Mouse (Mus musculus) forebrain, postnatal 0 days (tissue): ENCODE measurements around the gene Tsc22d4. TPM values are rescaled to one million over a fixed set of nuclear protein-coding genes. Genes with fewer than 3 reads are reported as not detected.

Experiments used
- ATAC-seq: fragments of 200-750 bp; cut with Nextera tagmentation; 2 replicates; pipeline ENCODE4 v1.8.0; 2017; ENCODE audit warnings: mild to moderate bottlenecking, moderate library complexity
- DNase-seq: peaks from one replicate; pipeline ENCODE4 v3.0.0-alpha.2; 2015
- H3K27ac ChIP-seq: fragments of 300-500 bp; sonication (generic); 2 replicates; pipeline ENCODE4 v1.5.1; 2014; ENCODE audit warnings: low read depth, mild to moderate bottlenecking, antibody characterized with exemption, low read length, moderate library complexity, mixed read lengths
- H3K27me3 ChIP-seq: fragments of 300-500 bp; sonication (generic); 2 replicates; pipeline ENCODE4 v1.6.1; 2014; ENCODE audit warnings: mild to moderate bottlenecking, low read length, mixed read lengths; ENCODE audit not compliant: insufficient read depth
- H3K36me3 ChIP-seq: fragments of 300-500 bp; sonication (generic); 2 replicates; pipeline ENCODE4 v1.6.1; 2014; ENCODE audit warnings: mild to moderate bottlenecking, moderate library complexity; ENCODE audit not compliant: insufficient read depth
- H3K4me1 ChIP-seq: fragments of 300-500 bp; sonication (generic); 2 replicates; pipeline ENCODE4 v1.6.1; 2014; ENCODE audit warnings: antibody characterized with exemption; ENCODE audit not compliant: insufficient read depth
- H3K4me2 ChIP-seq: fragments of 300-500 bp; sonication (generic); 2 replicates; pipeline ENCODE4 v1.6.1; 2014; ENCODE audit warnings: low read depth, mild to moderate bottlenecking, moderate library complexity
- H3K4me3 ChIP-seq: fragments of 300-500 bp; sonication (generic); 2 replicates; pipeline ENCODE4 v1.5.1; 2014; ENCODE audit warnings: low read depth, low read length, mixed read lengths
- H3K9ac ChIP-seq: fragments of 300-500 bp; sonication (generic); 2 replicates; pipeline ENCODE4 v1.6.1; 2014; ENCODE audit warnings: mild to moderate bottlenecking
- H3K9me3 ChIP-seq: fragments of 300-500 bp; sonication (generic); 2 replicates; pipeline ENCODE4 v1.6.1; 2016; ENCODE audit warnings: low read length
- CTCF ChIP-seq: sonication (generic); IDR thresholded peaks from 2 replicates; pipeline ENCODE4 v1.5.1; 2016; ENCODE audit warnings: antibody characterized with exemption, control low read depth, low read depth
- WGBS: fragments of 180-500 bp; shearing (Covaris S2); extraction: QIAGEN DNeasy Blood & Tissue Kit; methylation state at CpG from one replicate; pipeline ENCODE4 v1.1.7; 2014; 5-methylcytosine and 5-hydroxymethylcytosine counted together
- polyA plus RNA-seq: library from polyadenylated mRNA; unstranded; fragments of >200 nt; fragmentation: Nextera tagmentation; extraction: Ambion mirVana; gene quantifications from 2 replicates; pipeline ENCODE4 v1.2.1, GENCODE M21; 2015
- total RNA-seq: library from RNA; depleted of rRNA; stranded (reverse); fragments of >200 nt; gene quantifications from 2 replicates; pipeline ENCODE4 v1.2.3, GENCODE M21; 2014

The Tsc22d4 gene
- total and polyA plus RNA-seq, 2 experiments from 2014 or later, result 120 to 134 TPM

DNA sequence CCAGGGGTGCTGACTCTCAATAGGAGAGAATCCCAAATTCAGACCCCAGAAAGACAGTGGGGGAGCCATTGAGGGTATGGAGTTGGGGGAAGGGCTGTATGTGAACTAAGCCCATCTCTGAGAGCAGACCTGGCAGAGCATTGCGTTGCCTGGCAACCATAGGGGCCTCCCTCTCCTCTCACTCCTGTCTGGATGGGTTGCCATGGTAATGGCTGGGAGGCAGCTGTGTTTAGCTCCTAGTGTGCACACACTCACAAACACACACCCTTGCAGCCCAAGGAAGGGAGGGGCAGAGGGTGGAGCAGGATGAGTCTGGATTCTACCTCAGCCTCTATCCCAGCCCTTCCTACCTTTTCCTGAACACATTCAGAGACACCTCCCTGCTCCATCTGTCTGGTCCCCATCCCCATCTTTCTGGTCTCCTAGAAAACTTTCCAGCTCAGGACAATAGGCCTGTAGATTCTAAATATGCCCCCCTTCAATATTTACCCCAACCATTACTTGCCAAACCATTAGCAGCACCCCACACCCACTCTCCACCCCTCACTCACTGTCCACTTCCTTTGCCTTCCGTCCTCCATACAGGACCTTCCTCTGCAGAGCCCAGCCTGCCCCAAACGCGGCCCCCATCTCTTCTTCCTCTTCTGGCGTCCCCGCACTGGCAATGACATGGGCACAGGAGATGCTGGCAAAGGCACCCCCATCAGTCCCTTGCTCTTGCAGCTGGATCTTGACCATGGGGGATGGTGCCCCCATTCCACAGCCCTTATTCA is 11.1 kb upstream of the Tsc22d4 start:
- Histone ChIP-seq H3K27me3 (no peaks in the 10 kb centered on the region), H3K9ac (peak overlapping the region; percentile 43), H3K4me3 (peak overlapping the region; percentile 19), H3K9me3 (no peaks in the 10 kb centered on the region), H3K27ac (peak overlapping the region; percentile 95), H3K4me2 (peak overlapping the region; percentile 53), H3K36me3 (peaks cover 49% of the 10 kb centered on the region), H3K4me1 (peaks cover 37% of the 10 kb centered on the region)
- peak; percentile 98 for ATAC-seq
- 23% methylated on average over 6 of the region's 6 CpGs for WGBS
- DNase-seq, result peak; percentile 97
- peak; percentile 34 for TF ChIP-seq CTCF

DNA sequence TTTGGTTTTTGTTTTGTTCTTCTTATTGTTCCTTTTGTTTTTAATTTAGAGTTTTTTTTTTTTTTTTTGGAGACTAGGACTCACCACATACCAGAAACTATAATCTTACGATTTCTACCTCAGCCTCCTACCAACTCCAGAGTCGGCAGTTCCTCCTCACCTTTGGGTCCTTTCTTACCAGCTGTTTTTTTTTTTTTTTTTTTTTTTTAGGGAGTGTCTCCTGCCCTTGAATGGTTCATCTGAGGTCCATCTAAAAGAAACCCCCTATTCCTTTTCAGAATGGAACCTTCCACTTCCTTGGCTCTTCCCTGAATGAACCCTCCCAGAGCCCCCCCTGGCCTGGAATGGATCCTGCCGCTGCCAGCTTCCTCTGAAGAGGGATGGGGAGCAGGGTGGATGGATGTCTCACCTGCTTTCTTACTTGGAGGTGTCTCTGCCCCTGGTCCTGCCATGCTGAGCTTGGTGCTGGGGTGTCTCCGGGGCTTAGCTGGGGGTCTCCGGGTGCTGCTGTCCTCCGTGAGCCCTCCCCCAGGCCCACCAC is 8.1 kb upstream of the Tsc22d4 start:
- TF ChIP-seq CTCF, result no peak
- H3K4me1 ChIP-seq, result peaks cover 41% of the 10 kb centered on the region
- no peaks in the 10 kb centered on the region for H3K9me3 ChIP-seq
- H3K9ac ChIP-seq, result peak overlapping the region; percentile 80
- DNase-seq, result peak; percentile 63
- H3K27ac ChIP-seq, result peak overlapping the region; percentile 40
- H3K36me3 ChIP-seq, result peaks cover 32% of the 10 kb centered on the region
- WGBS, result 78% methylated on average over 6 of the region's 6 CpGs
- no peaks in the 10 kb centered on the region for H3K27me3 ChIP-seq
- no peak overlapping the region for H3K4me3 ChIP-seq
- peak overlapping the region; percentile 90 for H3K4me2 ChIP-seq
- no peak for ATAC-seq

DNA sequence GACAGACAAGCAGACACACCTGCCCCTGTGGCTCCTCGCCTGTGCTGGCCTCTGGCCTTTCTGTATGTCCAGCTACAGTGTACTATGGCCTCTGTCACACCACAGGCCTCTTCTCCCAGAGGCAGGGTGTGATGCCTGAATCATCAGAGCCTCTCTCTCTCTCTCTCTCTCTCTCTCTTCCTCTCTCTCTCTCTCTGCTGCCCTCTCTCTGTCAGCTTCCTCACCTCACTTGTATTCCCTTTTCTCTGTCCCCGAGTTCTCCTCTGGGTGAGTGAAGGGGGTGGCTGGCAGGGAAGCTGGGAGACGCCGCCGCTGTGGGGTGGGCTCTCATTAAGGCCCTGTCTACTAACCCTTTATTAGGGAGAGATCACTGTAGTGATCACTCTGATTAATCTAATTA is 7.0 kb upstream of the Tsc22d4 start:
- peak overlapping the region; percentile 90 for H3K4me2 ChIP-seq
- peak overlapping the region; percentile 80 for H3K9ac ChIP-seq
- H3K27me3 ChIP-seq, result no peaks in the 10 kb centered on the region
- TF ChIP-seq CTCF, result peak; percentile 75
- 10% methylated on average over 5 of the region's 5 CpGs for WGBS
- ATAC-seq (no peak), DNase-seq (peak; percentile 66)
- peaks cover 24% of the 10 kb centered on the region for H3K36me3 ChIP-seq
- no peaks in the 10 kb centered on the region for H3K9me3 ChIP-seq
- peaks cover 34% of the 10 kb centered on the region for H3K4me1 ChIP-seq
- peak overlapping the region; percentile 74 for H3K4me3 ChIP-seq
- H3K27ac ChIP-seq, result 0 out of 2 replicates have a peak overlapping the region, but pooled peaks have one; percentile 84

DNA sequence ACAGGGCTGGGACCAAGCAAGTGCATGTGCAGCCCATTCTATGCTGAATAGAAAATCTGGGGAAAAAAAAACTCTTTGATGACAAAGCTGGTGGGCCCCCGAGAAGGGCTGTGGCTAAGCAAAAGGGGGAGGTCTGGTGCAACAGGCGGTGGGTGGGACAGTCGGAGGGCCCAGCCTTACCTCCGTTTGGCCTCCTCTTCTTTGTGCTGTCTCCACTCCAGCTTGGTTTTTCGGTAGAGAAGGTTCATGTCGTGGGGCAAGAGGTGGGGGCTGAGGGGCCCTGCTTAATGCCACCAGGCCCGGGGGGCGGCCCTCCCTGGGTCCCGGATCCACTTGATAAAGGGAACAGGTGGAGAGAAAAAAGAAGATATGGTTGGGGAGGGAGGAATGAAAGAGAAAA is 6.1 kb upstream of the Tsc22d4 start:
- Histone ChIP-seq H3K4me3 (peak overlapping the region; percentile 74), H3K4me1 (peaks cover 29% of the 10 kb centered on the region), H3K27ac (peak overlapping the region; percentile 84), H3K9me3 (no peaks in the 10 kb centered on the region), H3K36me3 (peaks cover 24% of the 10 kb centered on the region), H3K27me3 (no peaks in the 10 kb centered on the region), H3K9ac (peak overlapping the region; percentile 80), H3K4me2 (peak overlapping the region; percentile 90)
- no peak for TF ChIP-seq CTCF
- 22% methylated on average over 9 of the region's 9 CpGs for WGBS
- DNase-seq, result no peak
- no peak for ATAC-seq

DNA sequence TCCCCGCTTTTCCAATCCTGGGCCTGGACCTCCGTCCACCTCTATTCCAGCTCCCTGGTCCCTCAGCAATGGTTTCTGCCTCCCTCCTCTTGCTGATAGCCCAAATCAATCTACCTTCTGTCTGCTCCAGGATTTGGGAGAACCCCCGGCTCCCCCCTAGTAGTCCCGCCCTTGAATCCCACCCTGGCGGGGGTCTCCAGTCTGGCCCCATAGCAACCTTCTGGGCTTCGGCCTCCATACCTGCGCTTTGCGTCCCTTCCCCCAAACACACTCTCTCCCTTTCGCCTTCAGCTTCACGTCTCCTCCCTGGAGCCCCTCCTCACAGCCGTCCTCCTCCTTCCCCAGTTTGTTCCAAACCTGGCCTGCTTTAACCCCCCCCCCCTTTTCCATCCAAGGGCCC is 5.0 kb upstream of the Tsc22d4 start:
- peak overlapping the region; percentile 84 for H3K27ac ChIP-seq
- H3K4me2 ChIP-seq, result peak overlapping the region; percentile 90
- DNase-seq (peak; percentile 54), ATAC-seq (peak; percentile 3)
- 2% methylated on average over 11 of the region's 11 CpGs for WGBS
- H3K27me3 ChIP-seq, result no peaks in the 10 kb centered on the region
- no peaks in the 10 kb centered on the region for H3K9me3 ChIP-seq
- peak overlapping the region; percentile 74 for H3K4me3 ChIP-seq
- no peak for TF ChIP-seq CTCF
- peak overlapping the region; percentile 80 for H3K9ac ChIP-seq
- peaks cover 17% of the 10 kb centered on the region for H3K36me3 ChIP-seq
- peaks cover 21% of the 10 kb centered on the region for H3K4me1 ChIP-seq

DNA sequence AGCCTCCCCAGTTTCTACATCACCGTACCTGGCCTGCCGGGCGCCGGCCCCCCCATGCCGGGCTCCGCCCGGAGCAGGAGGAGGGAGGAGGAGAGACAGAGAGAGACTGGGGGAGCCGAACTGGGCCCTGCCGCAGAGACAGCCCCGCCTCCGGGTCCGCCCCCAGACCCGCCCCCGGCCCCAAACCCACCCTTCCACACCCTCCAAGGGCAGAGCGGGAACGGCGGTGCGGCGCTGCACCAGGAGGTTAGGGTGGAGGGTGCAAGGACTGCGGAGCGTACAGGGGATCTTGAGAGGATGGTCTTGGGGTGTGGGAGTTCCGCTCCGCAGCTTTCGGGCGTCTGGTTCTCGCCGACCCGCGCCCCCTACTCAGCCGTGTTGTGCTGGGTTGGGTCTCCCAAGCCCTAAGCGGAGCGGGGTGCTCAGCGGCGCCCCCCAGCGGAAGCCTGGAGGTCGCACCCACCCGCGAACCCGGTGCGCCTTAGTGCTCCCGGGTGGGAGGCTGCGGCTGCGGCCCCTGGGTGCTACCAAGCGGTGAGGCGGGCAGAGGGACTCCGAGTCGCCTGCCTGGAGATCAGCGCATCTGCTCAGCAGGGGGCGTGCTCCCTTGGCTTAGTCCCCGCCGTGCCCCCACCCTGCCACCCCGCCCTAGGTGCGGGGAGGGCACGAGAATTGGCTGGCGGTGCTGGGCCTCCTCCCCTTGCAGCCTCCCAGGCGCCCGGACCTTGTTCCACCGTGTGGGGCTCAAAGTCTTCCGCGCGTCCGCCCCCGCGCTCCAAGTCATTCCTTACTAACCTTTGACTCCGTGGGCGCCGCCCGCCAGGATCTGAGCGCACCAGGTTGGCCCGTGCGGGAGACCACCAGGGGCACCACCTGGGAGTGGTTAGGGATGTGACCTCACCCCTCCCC is 4.3 kb upstream of the Tsc22d4 start, which contains the start of gene Nyap1:
Gene Nyap1 (minus strand): TSS at position 585 of the 909 bp plus-strand sequence.
- H3K9ac ChIP-seq, result peak within 1 kb of the TSS; percentile 80
- peaks cover 21% of the 10 kb centered on the region for H3K4me1 ChIP-seq
- peak within 1 kb of the TSS; percentile 90 for H3K4me2 ChIP-seq
- peak; percentile 95 for TF ChIP-seq CTCF
- WGBS, result 2% methylated on average over 68 of the region's 71 CpGs
- ATAC-seq, result peak; percentile 89
- peak within 1 kb of the TSS; percentile 74 for H3K4me3 ChIP-seq
- H3K36me3 ChIP-seq, result peaks cover 10% of the 10 kb centered on the region; the same call in 1 of the 2 replicates
- H3K9me3 ChIP-seq, result no peaks in the 10 kb centered on the region
- H3K27ac ChIP-seq, result peak within 1 kb of the TSS; percentile 84
- DNase-seq, result peak; percentile 93
- H3K27me3 ChIP-seq, result no peaks in the 10 kb centered on the region
